Mouse (Mus musculus) megakaryocyte, embryonic 14.5 days (primary cell): ENCODE results near the gene Gpcpd1. TPM values are rescaled to one million over a fixed set of nuclear protein-coding genes. Genes with fewer than 3 reads are reported as not detected.
A peak's percentile ranks its signal among the peaks of the same experiment; 100 is the strongest.
"Not testable (repeated sequence)": the region's sequence is repeated elsewhere in the genome, so short reads cannot be mapped to it uniquely, and the experiment has no call there.

ENCODE experiments used
- H3K27me3 ChIP-seq: replicated peaks from 2 replicates; pipeline ENCODE3; 2012; ENCODE audit warnings: inconsistent platforms
- H3K36me3 ChIP-seq: replicated peaks from 2 replicates; pipeline ENCODE3; 2012; ENCODE audit warnings: low read length, inconsistent platforms, mixed read lengths
- H3K4me1 ChIP-seq: 2 replicates; pipeline ENCODE4 v1.6.1; 2012; ENCODE audit warnings: inconsistent platforms
- H3K4me3 ChIP-seq: replicated peaks from 2 replicates; pipeline ENCODE3; 2012; ENCODE audit warnings: moderate library complexity, mild to moderate bottlenecking, inconsistent platforms
- H3K9me3 ChIP-seq: 2 replicates; pipeline ENCODE4 v1.6.1; 2012; ENCODE audit warnings: inconsistent platforms
- FLI1 ChIP-seq: IDR thresholded peaks from 2 replicates; pipeline ENCODE4 v1.6.1; 2012; ENCODE audit warnings: low read length, inconsistent platforms, mixed read lengths
- GATA1 ChIP-seq: IDR thresholded peaks from 3 replicates; pipeline ENCODE4 v1.6.1; 2012; ENCODE audit warnings: mixed read lengths, low read length, inconsistent platforms, borderline replicate concordance
- polyA plus RNA-seq: library from polyadenylated mRNA; stranded (reverse); fragments of >175 nt; gene quantifications from 2 replicates; pipeline ENCODE4 v1.2.3, GENCODE M21; 2012; ENCODE audit warnings: low replicate concordance; ENCODE audit not compliant: insufficient read depth

The Gpcpd1 gene
- polyA plus RNA-seq, 1 experiment, result 5.3 TPM

DNA sequence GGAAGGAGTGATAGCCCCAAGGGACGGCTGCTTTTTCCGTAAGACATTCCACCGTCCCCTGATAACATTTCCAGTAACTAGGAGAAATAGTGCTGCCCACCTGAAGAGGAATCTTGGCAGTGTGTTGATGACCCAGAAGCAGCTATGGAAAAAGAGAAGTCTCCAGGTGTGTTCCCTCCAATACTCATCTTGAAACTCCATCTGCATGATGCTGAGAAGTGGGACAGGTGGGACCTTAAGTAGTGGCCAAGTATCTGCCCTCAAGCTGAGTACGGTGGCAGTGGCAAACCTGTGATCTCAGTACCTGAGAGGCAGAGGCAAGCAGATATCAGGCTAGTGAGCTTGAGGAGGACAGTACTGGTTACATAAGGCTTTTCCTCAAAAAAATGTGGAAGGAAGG is 17.4 kb upstream of the Gpcpd1 start:
- TF ChIP-seq FLI1, result no peak
- TF ChIP-seq GATA1, result no peak
- Histone ChIP-seq H3K9me3 (peaks cover 4% of the 10 kb centered on the region), H3K36me3 (peaks cover 3% of the 10 kb centered on the region), H3K4me1 (peaks cover 56% of the 10 kb centered on the region), H3K4me3 (no peak overlapping the region), H3K27me3 (no peaks in the 10 kb centered on the region)

DNA sequence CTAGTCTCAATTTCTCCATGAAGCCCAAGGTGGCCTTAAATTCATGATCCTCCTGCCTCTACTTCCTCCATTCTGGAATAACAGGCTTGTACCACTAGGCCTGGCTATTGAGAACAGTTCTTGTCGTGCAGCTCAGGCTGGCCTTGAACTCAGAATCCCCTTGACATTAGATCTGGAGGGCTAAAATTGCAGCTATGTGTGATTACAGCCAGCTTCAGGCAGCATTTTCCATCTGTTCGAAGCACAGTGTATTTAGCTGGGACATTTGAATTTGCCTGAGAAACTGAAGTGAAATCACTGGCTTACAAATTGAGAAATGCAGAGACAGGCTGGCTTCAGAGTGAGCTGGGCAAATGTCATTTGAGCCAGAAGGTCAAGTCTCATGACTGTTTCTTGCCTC is 16.2 kb upstream of the Gpcpd1 start:
- H3K9me3 ChIP-seq, result no peaks in the 10 kb centered on the region
- no peak for TF ChIP-seq FLI1
- TF ChIP-seq GATA1, result no peak
- H3K4me3 ChIP-seq, result no peak overlapping the region
- H3K4me1 ChIP-seq, result peaks cover 62% of the 10 kb centered on the region
- H3K27me3 ChIP-seq, result no peaks in the 10 kb centered on the region
- no peaks in the 10 kb centered on the region for H3K36me3 ChIP-seq

DNA sequence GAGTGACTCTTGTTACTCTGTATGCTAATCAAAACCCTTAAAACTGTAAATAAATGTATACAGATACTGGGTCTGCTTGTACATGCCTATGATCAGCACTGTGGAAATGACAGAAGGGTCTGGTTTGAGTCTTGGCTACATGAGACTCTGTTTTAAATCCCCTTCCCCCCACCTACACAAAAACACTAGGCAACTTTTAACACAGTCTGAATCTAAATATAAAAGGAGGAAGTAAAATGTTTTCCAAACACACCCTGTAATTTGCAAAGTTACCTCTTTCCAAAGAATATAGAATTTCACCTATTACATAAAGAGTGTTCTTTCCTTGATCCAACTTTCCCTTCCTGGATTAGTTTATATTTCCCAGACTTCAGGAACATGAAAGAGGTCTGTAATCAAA is 14.2 kb upstream of the Gpcpd1 start:
- H3K9me3 ChIP-seq, result no peaks in the 10 kb centered on the region
- TF ChIP-seq GATA1 (no peak), FLI1 (no peak)
- no peaks in the 10 kb centered on the region for H3K27me3 ChIP-seq
- H3K36me3 ChIP-seq, result no peaks in the 10 kb centered on the region
- H3K4me3 ChIP-seq, result no peak overlapping the region
- peaks cover 68% of the 10 kb centered on the region for H3K4me1 ChIP-seq

DNA sequence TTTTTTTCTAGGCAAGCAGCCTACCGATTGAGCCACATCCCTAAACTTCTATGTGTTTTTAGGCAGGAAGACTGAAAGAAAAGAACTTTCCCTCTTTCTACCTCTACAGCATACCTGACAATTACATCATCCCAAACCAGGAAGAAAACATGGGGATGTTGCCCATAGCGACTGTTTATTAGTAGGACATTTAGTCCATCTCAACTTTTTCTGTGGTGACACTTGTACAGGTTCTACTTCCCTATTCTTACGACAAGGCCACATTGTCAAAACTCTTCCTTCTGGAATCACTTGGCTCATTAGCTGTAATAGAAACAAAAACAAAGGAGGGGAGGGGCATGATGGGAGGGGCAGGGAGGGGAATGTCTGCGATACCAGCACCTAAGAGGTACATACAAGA is 12.6 kb upstream of the Gpcpd1 start:
- Histone ChIP-seq H3K4me1 (peaks cover 72% of the 10 kb centered on the region), H3K36me3 (no peaks in the 10 kb centered on the region), H3K4me3 (no peak overlapping the region), H3K27me3 (no peaks in the 10 kb centered on the region), H3K9me3 (no peaks in the 10 kb centered on the region)
- TF ChIP-seq FLI1 (no peak), GATA1 (no peak)

DNA sequence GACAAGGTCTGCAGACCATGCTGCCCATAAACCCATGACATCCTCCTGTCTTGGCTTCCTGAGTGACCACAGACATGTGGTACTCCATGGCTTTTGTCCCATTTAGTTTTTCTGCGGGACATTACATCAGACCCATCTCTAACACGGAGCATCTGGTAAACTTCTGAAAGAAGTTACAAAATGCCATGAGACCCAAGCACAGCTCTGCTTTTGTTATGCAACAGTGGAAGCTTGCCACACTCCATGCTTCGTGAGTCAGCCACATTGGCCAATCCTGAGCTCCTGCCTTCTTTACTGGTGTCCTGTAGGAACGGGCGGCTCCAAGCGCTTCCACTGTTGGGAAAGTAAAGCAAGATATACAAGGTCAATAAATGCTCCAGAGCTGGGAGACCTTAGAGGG is 11.6 kb upstream of the Gpcpd1 start:
- Histone ChIP-seq H3K9me3 (no peaks in the 10 kb centered on the region), H3K36me3 (no peaks in the 10 kb centered on the region), H3K4me3 (no peak overlapping the region), H3K4me1 (peaks cover 69% of the 10 kb centered on the region), H3K27me3 (no peaks in the 10 kb centered on the region)
- TF ChIP-seq FLI1 (no peak), GATA1 (no peak)

DNA sequence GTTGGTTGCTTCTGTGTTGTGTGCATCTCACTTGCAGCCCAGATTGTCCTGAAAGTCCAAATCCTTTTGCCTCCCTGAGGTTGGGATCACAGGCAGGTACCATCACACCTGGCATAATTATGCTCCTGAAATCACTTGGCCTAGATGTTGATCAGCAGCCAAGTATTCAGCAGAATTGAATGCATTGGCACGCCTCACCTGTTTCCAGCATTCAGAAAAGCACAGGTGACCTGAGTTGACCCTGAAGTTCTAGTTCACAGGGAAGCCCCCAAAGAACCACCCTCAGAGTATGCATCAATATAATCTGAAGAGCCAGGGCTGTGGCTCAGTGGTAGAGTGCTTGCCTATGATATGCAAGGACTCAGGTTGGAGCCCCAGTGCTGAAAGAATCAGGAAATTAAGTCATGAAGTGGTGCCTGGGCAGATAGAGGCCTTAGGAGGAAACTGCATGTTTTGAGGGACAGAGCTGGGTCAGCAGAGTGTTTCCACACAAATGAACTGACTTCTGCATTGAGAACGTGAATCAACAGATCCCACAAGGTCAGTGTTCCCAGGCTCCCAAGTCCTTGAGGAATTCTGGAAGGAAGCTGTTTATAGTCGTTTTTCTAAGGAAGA is 10.4 kb upstream of the Gpcpd1 start:
- TF ChIP-seq FLI1 (no peak), GATA1 (no peak)
- H3K9me3 ChIP-seq, result no peaks in the 10 kb centered on the region
- H3K27me3 ChIP-seq, result no peaks in the 10 kb centered on the region
- H3K36me3 ChIP-seq, result no peaks in the 10 kb centered on the region
- H3K4me1 ChIP-seq, result peaks cover 72% of the 10 kb centered on the region
- peak overlapping the region; percentile 74 for H3K4me3 ChIP-seq

DNA sequence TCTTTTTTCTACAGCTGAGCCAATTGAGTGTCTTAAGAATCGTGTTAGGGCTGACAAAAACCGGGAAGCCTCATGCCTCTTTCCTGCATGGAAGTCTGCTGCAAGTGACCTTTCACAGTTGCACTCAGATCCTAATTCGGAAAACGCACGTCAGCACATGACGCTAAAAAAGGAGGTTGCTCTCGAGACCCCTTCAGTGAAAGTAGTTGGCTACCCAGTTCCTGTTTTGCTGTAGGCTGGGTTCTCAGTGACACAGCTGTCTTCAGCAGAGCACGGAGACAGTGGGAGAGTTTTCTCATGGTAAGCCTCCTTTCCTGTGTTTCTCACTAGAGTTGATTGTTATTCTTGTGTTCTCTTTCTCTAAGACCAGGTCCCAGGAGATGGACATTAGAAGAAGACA is 9.7 kb upstream of the Gpcpd1 start:
- Histone ChIP-seq H3K27me3 (no peaks in the 10 kb centered on the region), H3K36me3 (no peaks in the 10 kb centered on the region), H3K9me3 (no peaks in the 10 kb centered on the region), H3K4me1 (peaks cover 76% of the 10 kb centered on the region), H3K4me3 (peak overlapping the region; percentile 44)
- TF ChIP-seq FLI1, result no peak
- TF ChIP-seq GATA1, result no peak

DNA sequence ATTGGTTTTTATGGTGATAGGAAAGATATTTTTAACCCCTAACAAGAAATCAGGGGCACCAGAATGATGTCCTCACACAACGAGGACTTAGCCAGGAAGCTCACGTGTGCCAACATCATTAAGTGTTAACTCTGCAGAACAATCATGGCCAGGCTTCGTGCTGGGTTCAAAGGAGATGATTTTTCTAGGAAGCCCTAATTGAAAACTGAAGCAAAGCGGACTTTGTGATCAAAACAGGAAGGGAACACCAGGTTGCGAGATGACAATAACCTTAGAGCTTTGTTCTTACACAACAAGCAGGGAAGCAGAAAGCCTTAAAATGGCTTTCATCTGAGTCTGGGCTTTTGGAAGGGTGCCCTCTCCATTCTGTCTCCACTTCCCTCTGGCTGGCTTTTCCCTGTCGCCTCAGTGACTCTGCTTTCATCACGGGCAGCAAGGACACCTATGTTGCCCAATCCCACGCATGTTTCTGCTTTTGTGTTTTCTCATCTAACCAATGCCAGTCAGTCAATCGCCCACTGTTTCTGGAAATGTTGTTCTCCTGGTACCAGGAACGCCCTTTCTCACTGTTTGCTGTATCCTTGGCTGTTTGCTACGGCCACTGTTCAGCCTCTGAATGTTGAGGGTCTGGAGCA is 8.2 kb upstream of the Gpcpd1 start:
- TF ChIP-seq FLI1, result no peak
- TF ChIP-seq GATA1, result no peak
- H3K9me3 ChIP-seq, result no peaks in the 10 kb centered on the region
- peaks cover 82% of the 10 kb centered on the region for H3K4me1 ChIP-seq
- H3K36me3 ChIP-seq, result no peaks in the 10 kb centered on the region
- H3K27me3 ChIP-seq, result no peaks in the 10 kb centered on the region
- no peak overlapping the region for H3K4me3 ChIP-seq

DNA sequence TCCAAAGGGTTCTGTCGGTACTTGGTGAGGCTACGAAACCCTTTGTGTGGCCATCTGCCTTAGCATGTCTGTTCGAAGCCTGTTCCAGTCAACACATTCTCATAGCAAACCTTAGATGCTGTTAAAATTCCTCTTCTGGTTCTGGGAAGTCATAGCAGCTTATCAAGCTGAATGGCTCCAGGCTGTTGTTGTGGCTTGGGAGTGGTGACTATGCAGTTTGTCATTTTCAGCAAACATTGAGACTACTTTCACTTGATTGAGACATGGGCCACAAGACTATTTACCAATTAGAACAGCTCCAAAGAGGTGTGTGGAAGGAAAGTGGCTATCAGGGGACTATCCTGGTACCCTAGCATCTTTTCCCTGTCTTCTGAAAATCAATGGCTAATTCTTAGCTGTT is 4.6 kb upstream of the Gpcpd1 start:
- H3K36me3 ChIP-seq, result no peaks in the 10 kb centered on the region
- no peaks in the 10 kb centered on the region for H3K9me3 ChIP-seq
- peak overlapping the region; percentile 80 for H3K4me3 ChIP-seq
- no peaks in the 10 kb centered on the region for H3K27me3 ChIP-seq
- peaks cover 77% of the 10 kb centered on the region for H3K4me1 ChIP-seq
- TF ChIP-seq GATA1 (no peak), FLI1 (no peak)

DNA sequence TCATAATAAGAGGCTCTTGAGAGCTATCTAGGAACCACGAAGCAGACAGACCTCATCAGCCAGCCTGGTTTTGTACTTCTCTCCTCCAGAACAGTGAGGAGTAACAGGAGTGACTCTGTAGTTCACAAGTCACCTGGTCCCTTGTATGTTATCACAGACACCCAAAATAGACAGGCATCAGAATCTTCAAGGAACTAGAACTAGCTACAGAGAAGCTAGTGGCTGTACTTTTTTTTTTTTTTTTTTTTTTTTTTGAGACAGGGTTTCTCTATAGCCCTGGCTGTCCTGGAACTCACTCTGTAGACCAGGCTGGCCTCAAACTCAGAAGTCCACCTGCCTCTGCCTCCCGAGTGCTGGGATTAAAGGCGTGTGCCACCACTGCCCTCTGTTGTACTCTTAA is 4.0 kb upstream of the Gpcpd1 start:
- not testable (repeated sequence) for H3K9me3 ChIP-seq, H3K36me3 ChIP-seq, H3K27me3 ChIP-seq
- peak overlapping the region; percentile 80 for H3K4me3 ChIP-seq
- H3K4me1 ChIP-seq, result peaks cover 72% of the 10 kb centered on the region
